Mouse (Mus musculus) lung, postnatal 10 days (tissue): ENCODE results near the gene Ppfia1.

Experiments used
- DNase-seq: peaks from one replicate; pipeline ENCODE4 v3.0.0; 2021

The Ppfia1 gene

GRCm38 (mm10) chr7:144480314-144480713, 73.2 kb downstream of the Ppfia1 start:
- DNase-seq, result no peak

GRCm38 (mm10) chr7:144479569-144479968, 74.0 kb downstream of the Ppfia1 start:
- DNase-seq, result no peak

GRCm38 (mm10) chr7:144475741-144476140, 77.8 kb downstream of the Ppfia1 start:
- no peak for DNase-seq

GRCm38 (mm10) chr7:144473486-144473885, 80.0 kb downstream of the Ppfia1 start:
- no peak for DNase-seq

GRCm38 (mm10) chr7:144471103-144471502, 82.4 kb downstream of the Ppfia1 start:
- no peak for DNase-seq

- DNase-seq, result peak; percentile 96
Observed at GRCm38 (mm10) chr7:144470545-144471059, 82.9 kb downstream of the Ppfia1 start, which contains the start of gene Cttn. Gene Cttn, minus strand, starts transcription at chr7:144471009.

- peak; percentile 16 for DNase-seq
Observed at GRCm38 (mm10) chr7:144469908-144470544, 83.5 kb downstream of the Ppfia1 start.

GRCm38 (mm10) chr7:144469181-144469641, 84.3 kb downstream of the Ppfia1 start:
- DNase-seq, result peak; percentile 70

- no peak for DNase-seq
Observed at GRCm38 (mm10) chr7:144468741-144469140, 84.8 kb downstream of the Ppfia1 start.

GRCm38 (mm10) chr7:144462577-144462976, 91.0 kb downstream of the Ppfia1 start:
- no peak for DNase-seq

GRCm38 (mm10) chr7:144461246-144461902, 92.2 kb downstream of the Ppfia1 start:
- DNase-seq, result no peak

GRCm38 (mm10) chr7:144458881-144459280, 94.6 kb downstream of the Ppfia1 start:
- no peak for DNase-seq

GRCm38 (mm10) chr7:144450661-144451060, 102.9 kb downstream of the Ppfia1 start:
- DNase-seq, result no peak

- DNase-seq, result peak; percentile 85
Observed at GRCm38 (mm10) chr7:144449637-144450570, 103.6 kb downstream of the Ppfia1 start.

GRCm38 (mm10) chr7:144448186-144448585, 105.3 kb downstream of the Ppfia1 start:
- DNase-seq, result no peak

- DNase-seq, result no peak
Observed at GRCm38 (mm10) chr7:144447146-144447545, 106.4 kb downstream of the Ppfia1 start.

- no peak for DNase-seq
Observed at GRCm38 (mm10) chr7:144444788-144445187, 108.7 kb downstream of the Ppfia1 start.

GRCm38 (mm10) chr7:144441976-144442375, 111.6 kb downstream of the Ppfia1 start:
- no peak for DNase-seq

- no peak for DNase-seq
Observed at GRCm38 (mm10) chr7:144441466-144441865, 112.1 kb downstream of the Ppfia1 start.

- no peak for DNase-seq
Observed at GRCm38 (mm10) chr7:144438811-144439210, 114.7 kb downstream of the Ppfia1 start.

- DNase-seq, result no peak
Observed at GRCm38 (mm10) chr7:144432920-144433319, 120.6 kb downstream of the Ppfia1 start.

- no peak for DNase-seq
Observed at GRCm38 (mm10) chr7:144427460-144427859, 126.1 kb downstream of the Ppfia1 start.
